Mouse (Mus musculus) adrenal gland, adult 8-10 months (tissue): Measurements from ENCODE around the gene Rhoq. TPM values are rescaled to one million over a fixed set of nuclear protein-coding genes. Genes with fewer than 3 reads are reported as not detected.
A peak's percentile ranks its signal among the peaks of the same experiment; 100 is the strongest.

Source experiments
- DNase-seq: peaks from one replicate; pipeline ENCODE4 v3.0.0; 2022
- total RNA-seq, 4 experiments: library from RNA; stranded (reverse); gene quantifications; 2 replicates each; pipeline ENCODE4 v1.2.4; 2022

Rhoq gene
- 10 to 100 TPM; 61.2 to 96.2 (median 72.7) TPM for total RNA-seq

- DNase-seq: peak; percentile 88
Observed at GRCm38 (mm10) chr17:86962894-86963585, at the start of gene Rhoq. Gene Rhoq (plus strand): TSS chr17:86963082.

- DNase-seq: no peak
Observed at GRCm38 (mm10) chr17:86915540-86915939, 47.3 kb upstream of the Rhoq start.

GRCm38 (mm10) chr17:86917048-86917447, 45.8 kb upstream of the Rhoq start, which contains the start of gene Tmem247:
Gene Tmem247 (plus strand): TSS chr17:86917348.
- DNase-seq: no peak

GRCm38 (mm10) chr17:86918786-86919185, 44.1 kb upstream of the Rhoq start:
- peak; percentile 42 for DNase-seq

- DNase-seq: peak; percentile 74
Observed at GRCm38 (mm10) chr17:86919729-86920128, 43.2 kb upstream of the Rhoq start.

- DNase-seq: no peak
Observed at GRCm38 (mm10) chr17:86924679-86925078, 38.2 kb upstream of the Rhoq start.

- DNase-seq: no peak
Observed at GRCm38 (mm10) chr17:86926836-86927235, 36.0 kb upstream of the Rhoq start.

- DNase-seq: no peak
Observed at GRCm38 (mm10) chr17:86929355-86929754, 33.5 kb upstream of the Rhoq start.

GRCm38 (mm10) chr17:86929981-86930380, 32.9 kb upstream of the Rhoq start:
- no peak for DNase-seq

- no peak for DNase-seq
Observed at GRCm38 (mm10) chr17:86932896-86933295, 30.0 kb upstream of the Rhoq start.

GRCm38 (mm10) chr17:86937064-86937463, 25.8 kb upstream of the Rhoq start:
- DNase-seq: no peak

GRCm38 (mm10) chr17:86937497-86938155, 25.3 kb upstream of the Rhoq start:
- DNase-seq: peak; percentile 92

GRCm38 (mm10) chr17:86938683-86939082, 24.2 kb upstream of the Rhoq start:
- DNase-seq: no peak

- no peak for DNase-seq
Observed at GRCm38 (mm10) chr17:86942112-86942511, 20.8 kb upstream of the Rhoq start.

GRCm38 (mm10) chr17:86943158-86943557, 19.7 kb upstream of the Rhoq start:
- no peak for DNase-seq

- no peak for DNase-seq
Observed at GRCm38 (mm10) chr17:86946078-86946477, 16.8 kb upstream of the Rhoq start.

GRCm38 (mm10) chr17:86947840-86948796, 14.8 kb upstream of the Rhoq start, which contains the start of gene Atp6v1e2:
Gene Atp6v1e2 (minus strand): TSS chr17:86947897.
- no peak for DNase-seq

GRCm38 (mm10) chr17:86948801-86949200, 14.1 kb upstream of the Rhoq start:
- no peak for DNase-seq

- DNase-seq: no peak
Observed at GRCm38 (mm10) chr17:86957239-86957638, 5.6 kb upstream of the Rhoq start.

- no peak for DNase-seq
Observed at GRCm38 (mm10) chr17:86957968-86958367, 4.9 kb upstream of the Rhoq start.

GRCm38 (mm10) chr17:86961301-86961841, 1.5 kb upstream of the Rhoq start:
- DNase-seq: peak; percentile 79

- peak; percentile 91 for DNase-seq
Observed at GRCm38 (mm10) chr17:86962297-86962893, 487 bp upstream of the Rhoq start.
